Mouse (Mus musculus) myocyte (in vitro differentiated cells): ENCODE measurements at regions not wholly inside any gene's neighbourhood (a gene's known extent, or its start where the extent isn't known, plus 50 kb on each side); places are given as distances from the start of the nearest gene placed in this dataset.

ENCODE experiments used
- CEBPB ChIP-seq: IDR thresholded peaks from 2 replicates; pipeline ENCODE4 v1.6.1; 2011; ENCODE audit warnings: mild to moderate bottlenecking, moderate library complexity; ENCODE audit not compliant: poor library complexity, insufficient read depth, severe bottlenecking
- MAX ChIP-seq: IDR thresholded peaks from one replicate; pipeline ENCODE4 v1.6.1; 2011; ENCODE audit warnings: low read depth, mild to moderate bottlenecking, control low read depth
- MYOD1 ChIP-seq, 3 experiments: IDR thresholded peaks; one replicate each; pipeline ENCODE4 v1.6.1; 2011; ENCODE audit warnings: control low read depth in 2 of 3, low read depth in 2 of 3, mild to moderate bottlenecking in 2 of 3, moderate library complexity in 1 of 3; ENCODE audit not compliant: insufficient read length in 2 of 3, control insufficient read depth in 1 of 3
- POLR2A ChIP-seq: IDR thresholded peaks from one replicate; pipeline ENCODE4 v1.6.1; 2011; ENCODE audit warnings: low read depth, mild to moderate bottlenecking, control low read depth, moderate library complexity; ENCODE audit not compliant: insufficient read length
- POLR2AphosphoS2 ChIP-seq: IDR thresholded peaks from one replicate; pipeline ENCODE4 v1.6.1; 2011; ENCODE audit warnings: low read depth, control low read depth; ENCODE audit not compliant: insufficient read length
- USF1 ChIP-seq: IDR thresholded peaks from one replicate; pipeline ENCODE4 v1.6.1; 2011; ENCODE audit warnings: low read depth, mild to moderate bottlenecking, control low read depth, moderate library complexity

- TF ChIP-seq POLR2AphosphoS2, result no peak
- TF ChIP-seq MYOD1 (IDR thresholded peaks at IDR 0.05; ENCODE audit: control insufficient read depth in 1 of 3, insufficient read length in 2 of 3, low read depth in 2 of 3), result no peak
- no peak for TF ChIP-seq USF1
- TF ChIP-seq POLR2A, result no peak
- TF ChIP-seq MAX, result no peak
- TF ChIP-seq CEBPB, result no peak
Observed at GRCm38 (mm10) chr1:120817563-120817962, 215.3 kb downstream of the En1 start.
